Mouse (Mus musculus): Measurements from ENCODE around the gene Olfr1241.

Olfr1241 gene

GRCm38 (mm10) chr2:89487026-89487425, at the start of gene Olfr1241:
Gene Olfr1241, minus strand, starts transcription at chr2:89487126.
- DNase-seq (ENCODE audit: low read depth) = no peak

GRCm38 (mm10) chr2:89531387-89531786, 44.5 kb upstream of the Olfr1241 start, which contains the start of gene Olfr1243:
Gene Olfr1243, minus strand, starts transcription at chr2:89531487.
- no peak for DNase-seq (ENCODE audit: low read depth)

GRCm38 (mm10) chr2:89498235-89498634, 11.3 kb upstream of the Olfr1241 start, which contains the start of gene Olfr1242:
Gene Olfr1242, minus strand, starts transcription at chr2:89498335.
- DNase-seq (ENCODE audit: low read depth) = no peak

GRCm38 (mm10) chr2:89442900-89443299, 44.0 kb downstream of the Olfr1241 start, which contains the start of gene Olfr1240:
Gene Olfr1240, minus strand, starts transcription at chr2:89443000.
- no peak for DNase-seq (ENCODE audit: low read depth)

Data from NIH3T3 (cell line).